Mouse (Mus musculus): ENCODE measurements around the gene Zfp839. TPM values are rescaled to one million over a fixed set of nuclear protein-coding genes. Genes with fewer than 3 reads are reported as not detected.
A peak's percentile ranks its signal among the peaks of the same experiment; 100 is the strongest.
"Not testable (repeated sequence)": the region's sequence is repeated elsewhere in the genome, so short reads cannot be mapped to it uniquely, and the experiment has no call there.

Zfp839 gene
- polyA plus RNA-seq, 1 experiment from 2014 or later, result 3.2 TPM

DNA sequence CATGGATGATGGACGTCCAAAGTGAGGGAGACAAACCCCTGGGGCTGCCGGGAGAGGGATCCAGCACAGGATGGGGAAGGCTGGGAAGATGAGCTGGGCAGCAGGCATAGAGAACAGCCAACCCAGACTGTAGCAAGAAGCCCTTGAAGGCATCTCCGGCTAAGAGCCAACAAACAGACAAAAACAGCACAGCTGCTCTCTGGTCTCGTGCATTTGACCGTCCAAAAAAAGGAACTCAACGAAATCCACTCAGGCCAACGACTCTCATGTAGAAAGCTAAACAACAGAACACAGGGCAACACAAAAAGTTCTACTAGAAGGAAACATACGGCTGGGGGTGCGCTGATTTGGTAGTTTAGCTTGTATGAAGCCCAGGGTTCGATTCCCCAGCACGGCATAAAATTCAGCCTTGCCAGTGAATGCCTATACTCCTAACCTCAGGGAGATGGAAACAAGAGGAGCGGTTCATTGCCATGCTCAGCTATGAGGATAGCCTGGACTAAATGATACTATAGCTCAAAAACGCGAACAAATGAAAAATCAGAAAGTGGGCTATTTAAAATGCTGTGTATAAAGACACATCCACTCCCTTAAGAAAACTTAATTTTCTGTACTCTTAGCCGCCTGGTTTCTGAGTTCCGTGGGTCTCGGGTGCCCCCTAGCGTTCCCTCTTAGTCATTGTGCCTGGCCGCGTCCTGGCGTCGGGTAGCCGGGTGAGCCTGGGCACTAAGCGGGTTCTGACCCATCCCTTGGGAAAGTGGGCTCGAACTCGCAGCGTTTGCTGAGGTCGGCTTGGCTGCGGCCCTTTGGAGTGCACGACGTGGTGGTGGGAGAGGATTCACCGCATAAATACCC, 6.6 kb upstream of the Zfp839 start:
- H3K9me3 ChIP-seq (replicated peaks), result no peaks in the 10 kb centered on the region
- no peaks in the 10 kb centered on the region for H3K36me3 ChIP-seq
- WGBS (ENCODE audit: insufficient replicate concordance), result 17% methylated on average over 32 of the region's 32 CpGs
- H3K4me2 ChIP-seq, result peak overlapping the region; percentile 93
- peaks cover 42% of the 10 kb centered on the region for H3K4me1 ChIP-seq
- H3K4me3 ChIP-seq, result peak overlapping the region; percentile 69
- ATAC-seq, result peak; percentile 13; the same call in 1 of the 2 replicates
- H3K9ac ChIP-seq, result peak overlapping the region; percentile 78
- peaks cover 5% of the 10 kb centered on the region; the same call in 1 of the 2 replicates for H3K27me3 ChIP-seq (replicated peaks)
- H3K27ac ChIP-seq, result peak overlapping the region; percentile 85

DNA sequence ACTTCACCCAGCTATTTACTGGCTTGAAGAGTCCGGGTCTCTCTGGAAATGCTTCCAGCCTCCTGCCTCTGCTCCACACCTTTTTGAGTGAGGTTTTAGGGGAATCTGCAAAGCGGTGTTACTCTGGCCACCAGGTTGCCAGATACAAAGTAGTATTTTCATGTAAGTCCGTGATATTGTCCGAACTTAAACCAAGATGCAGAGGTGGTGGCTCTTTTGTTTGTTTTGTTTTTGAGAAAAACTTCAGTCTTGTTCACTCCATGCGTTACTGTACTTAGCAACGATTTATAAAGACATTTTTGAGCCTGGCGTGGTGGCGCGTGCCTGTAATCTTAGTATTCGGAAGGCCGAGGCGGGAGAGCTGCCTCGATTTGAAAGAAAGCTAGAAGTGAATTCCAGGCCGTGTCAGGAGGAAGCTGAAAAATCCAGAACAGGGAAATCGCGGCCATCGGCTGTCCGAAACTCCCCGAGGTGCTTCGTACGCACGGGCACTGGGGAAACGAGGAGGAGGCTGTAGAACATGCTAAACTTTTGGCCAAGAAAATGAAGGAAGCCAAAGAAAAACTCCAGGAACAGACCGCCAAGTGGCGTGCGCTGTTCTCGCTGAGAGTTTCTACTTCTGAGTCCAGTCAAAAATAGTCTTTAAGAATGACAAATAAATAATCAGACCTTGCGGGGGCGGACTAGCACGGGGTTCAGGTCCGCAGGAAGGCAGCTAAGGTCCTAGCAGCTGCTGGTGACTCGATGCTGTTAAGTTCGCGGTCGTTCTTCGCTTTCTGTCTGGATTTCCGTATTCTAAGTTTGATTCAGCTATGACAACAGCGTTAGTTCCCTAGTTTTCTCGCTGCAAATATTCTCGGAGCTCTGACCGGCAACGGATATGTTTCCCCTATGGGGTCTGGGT, 5.6 kb upstream of the Zfp839 start:
- WGBS (ENCODE audit: insufficient replicate concordance), result under 1% methylated on average over 42 of the region's 42 CpGs
- H3K27ac ChIP-seq, result peak overlapping the region; percentile 85
- H3K4me2 ChIP-seq, result peak overlapping the region; percentile 93
- no peaks in the 10 kb centered on the region for H3K27me3 ChIP-seq (replicated peaks)
- H3K9ac ChIP-seq, result peak overlapping the region; percentile 78
- peaks cover 42% of the 10 kb centered on the region for H3K4me1 ChIP-seq
- peak; percentile 62 for ATAC-seq
- no peaks in the 10 kb centered on the region for H3K36me3 ChIP-seq
- no peaks in the 10 kb centered on the region for H3K9me3 ChIP-seq (replicated peaks)
- H3K4me3 ChIP-seq, result peak overlapping the region; percentile 69

DNA sequence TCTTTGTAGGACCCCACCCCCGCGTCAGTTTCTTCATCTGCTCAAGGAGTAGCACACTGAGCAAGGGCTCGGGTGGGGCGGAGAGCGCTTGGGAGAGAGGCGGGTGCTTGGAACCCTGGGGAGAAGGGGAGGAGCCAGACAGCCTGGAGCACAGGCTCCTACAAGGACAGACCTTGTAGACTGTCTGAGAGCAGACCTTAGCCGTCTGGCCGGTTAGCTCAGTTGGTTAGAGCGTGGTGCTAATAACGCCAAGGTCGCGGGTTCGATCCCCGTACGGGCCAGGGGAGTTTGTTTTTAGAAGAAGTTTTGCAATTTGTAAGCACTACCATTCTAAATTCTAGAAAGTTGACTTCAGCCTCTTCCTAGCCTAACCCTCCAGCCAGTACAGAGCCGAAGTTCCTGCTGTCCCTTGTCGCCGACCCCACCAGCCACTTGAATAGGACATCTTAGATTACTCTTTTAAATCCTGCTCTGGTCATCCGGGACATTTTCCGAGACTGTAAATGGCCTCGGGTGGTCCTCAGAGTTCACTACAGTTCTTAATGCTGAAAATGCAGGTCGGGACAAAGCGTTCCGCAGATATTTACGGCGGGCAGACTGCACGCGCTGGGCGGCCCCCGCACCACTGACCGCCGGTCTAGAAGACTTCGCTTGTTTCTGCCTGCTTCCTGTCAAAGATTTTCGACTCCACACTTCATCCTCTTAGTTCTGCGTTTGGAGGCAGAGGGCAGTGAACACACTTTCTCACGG, 4.7 kb upstream of the Zfp839 start:
- H3K9ac ChIP-seq, result peak overlapping the region; percentile 78
- ATAC-seq, result peak; percentile 92
- H3K27me3 ChIP-seq (replicated peaks), result no peaks in the 10 kb centered on the region
- peaks cover 43% of the 10 kb centered on the region for H3K4me1 ChIP-seq
- H3K4me3 ChIP-seq, result peak overlapping the region; percentile 69
- H3K9me3 ChIP-seq (replicated peaks), result no peaks in the 10 kb centered on the region
- peak overlapping the region; percentile 85 for H3K27ac ChIP-seq
- H3K4me2 ChIP-seq, result peak overlapping the region; percentile 93
- under 1% methylated on average over 36 of the region's 36 CpGs for WGBS (ENCODE audit: insufficient replicate concordance)
- H3K36me3 ChIP-seq, result no peaks in the 10 kb centered on the region

DNA sequence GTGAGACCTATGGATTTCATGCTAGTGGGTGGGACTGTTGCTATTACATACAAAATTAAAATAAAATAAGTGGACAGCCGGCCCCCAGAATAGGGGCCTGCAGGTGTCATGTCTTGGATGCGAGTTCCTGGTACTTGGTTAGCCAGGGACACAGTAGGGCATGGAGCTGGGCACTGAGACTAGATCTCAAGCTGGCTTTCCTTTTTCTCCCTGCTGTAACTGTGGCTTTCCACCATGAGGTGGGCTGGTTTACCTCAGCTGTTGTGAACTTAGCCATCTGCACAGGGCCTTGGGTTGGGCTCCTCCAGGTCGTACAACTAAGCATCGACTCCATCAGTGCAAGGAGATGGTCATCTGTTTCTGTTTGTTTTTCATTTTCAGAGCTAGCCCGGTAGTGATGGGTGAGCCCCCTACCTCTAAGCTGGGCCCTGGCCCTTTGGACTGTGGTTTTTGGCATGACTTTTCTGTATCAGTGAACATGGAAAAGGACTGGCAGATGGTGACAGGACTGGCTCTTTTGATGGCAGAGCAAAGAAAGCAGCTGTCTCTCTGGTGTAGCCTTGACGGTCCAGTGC, 3.8 kb upstream of the Zfp839 start:
- WGBS (ENCODE audit: insufficient replicate concordance), result 73% methylated on average over 6 of the region's 6 CpGs
- Histone ChIP-seq H3K4me3 (peak overlapping the region; percentile 69), H3K9me3 (replicated peaks) (no peaks in the 10 kb centered on the region), H3K4me2 (peak overlapping the region; percentile 93), H3K36me3 (no peaks in the 10 kb centered on the region), H3K27me3 (replicated peaks) (no peaks in the 10 kb centered on the region), H3K9ac (peak overlapping the region; percentile 78), H3K4me1 (peaks cover 48% of the 10 kb centered on the region), H3K27ac (no peak overlapping the region)
- no peak for ATAC-seq

DNA sequence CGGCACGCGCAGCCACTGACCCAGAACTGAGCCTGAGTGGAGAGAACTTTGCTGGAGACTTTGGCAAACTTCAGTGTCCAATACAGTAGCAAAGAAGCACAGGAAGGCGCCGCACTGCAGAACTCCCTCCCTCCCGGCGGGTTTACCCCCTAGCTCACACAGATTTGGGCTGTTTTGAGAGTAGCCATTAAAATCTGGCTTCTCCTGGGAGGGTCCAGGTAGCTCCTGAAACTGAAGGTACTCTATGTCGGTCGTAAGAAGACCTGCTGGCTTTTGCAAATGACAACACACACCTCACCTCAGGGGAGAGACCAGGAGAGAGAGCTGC, 840 bp downstream of the Zfp839 start:
- H3K36me3 ChIP-seq, result peaks cover 12% of the 10 kb centered on the region
- peak overlapping the region; percentile 91 for H3K9ac ChIP-seq
- peak overlapping the region; percentile 86 for H3K27ac ChIP-seq
- peak; percentile 4 for ATAC-seq
- H3K27me3 ChIP-seq (replicated peaks), result no peaks in the 10 kb centered on the region
- WGBS (ENCODE audit: insufficient replicate concordance), result 9% methylated on average over 9 of the region's 9 CpGs
- H3K4me1 ChIP-seq, result peaks cover 53% of the 10 kb centered on the region
- H3K4me2 ChIP-seq, result peak overlapping the region; percentile 93
- peak overlapping the region; percentile 86 for H3K4me3 ChIP-seq
- no peaks in the 10 kb centered on the region for H3K9me3 ChIP-seq (replicated peaks)

DNA sequence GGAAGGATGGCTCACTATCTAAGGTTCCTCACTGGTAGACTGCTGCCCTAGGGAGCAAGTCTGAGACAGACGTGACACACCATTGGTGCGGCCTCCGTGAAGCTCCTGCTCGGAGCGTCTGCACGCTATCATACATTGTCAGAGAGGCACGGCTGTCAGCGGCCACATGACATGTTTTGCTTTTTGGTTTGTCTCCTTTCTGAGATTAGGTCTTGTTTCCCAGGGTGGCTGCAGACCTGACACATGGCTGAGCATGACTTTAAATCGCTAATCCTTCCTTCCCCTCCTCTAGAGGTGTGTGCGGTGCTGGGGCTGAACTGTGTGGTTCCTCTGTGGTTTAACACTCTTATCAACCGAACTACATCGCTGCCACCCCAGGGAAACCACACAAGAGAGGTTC, 1.4 kb downstream of the Zfp839 start:
- Histone ChIP-seq H3K4me1 (peaks cover 53% of the 10 kb centered on the region), H3K9me3 (replicated peaks) (no peaks in the 10 kb centered on the region), H3K9ac (peak overlapping the region; percentile 91), H3K27me3 (replicated peaks) (no peaks in the 10 kb centered on the region), H3K36me3 (peaks cover 16% of the 10 kb centered on the region), H3K4me2 (peak overlapping the region; percentile 93), H3K27ac (peak overlapping the region; percentile 86), H3K4me3 (peak overlapping the region; percentile 86)
- 10% methylated on average over 12 of the region's 12 CpGs for WGBS (ENCODE audit: insufficient replicate concordance)
- ATAC-seq, result peak; percentile 75

DNA sequence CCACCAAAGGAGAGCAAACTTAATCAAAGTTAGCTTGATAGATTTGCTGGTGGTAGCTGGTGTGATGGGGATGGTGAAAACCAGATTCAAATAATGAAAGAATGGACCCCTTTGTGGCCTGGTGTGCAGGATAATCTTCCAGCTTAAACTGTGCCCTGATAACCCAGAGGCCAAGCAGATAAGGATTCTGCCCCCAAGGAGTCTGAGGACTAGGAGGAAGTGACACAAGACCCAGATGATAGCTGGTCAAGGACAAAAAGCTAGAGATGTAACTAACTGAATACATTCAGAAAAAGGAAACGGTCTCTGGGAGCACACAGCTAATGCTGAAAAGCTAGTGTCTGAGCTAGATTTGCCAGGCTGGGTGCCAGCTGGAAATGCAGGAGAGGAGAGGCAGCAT, 1.9 kb downstream of the Zfp839 start:
- H3K27me3 ChIP-seq (replicated peaks), result no peaks in the 10 kb centered on the region
- H3K9ac ChIP-seq, result 0 out of 2 replicates have a peak overlapping the region, but pooled peaks have one; percentile 91
- H3K4me1 ChIP-seq, result peaks cover 58% of the 10 kb centered on the region
- H3K9me3 ChIP-seq (replicated peaks), result no peaks in the 10 kb centered on the region
- H3K36me3 ChIP-seq, result peaks cover 16% of the 10 kb centered on the region
- WGBS (ENCODE audit: insufficient replicate concordance), result 23% methylated on average over 1 of the region's 1 CpGs
- H3K4me2 ChIP-seq, result peak overlapping the region; percentile 93
- ATAC-seq, result no peak
- peak overlapping the region; percentile 86; the same call in 1 of the 2 replicates for H3K4me3 ChIP-seq
- peak overlapping the region; percentile 86; the same call in 1 of the 2 replicates for H3K27ac ChIP-seq

DNA sequence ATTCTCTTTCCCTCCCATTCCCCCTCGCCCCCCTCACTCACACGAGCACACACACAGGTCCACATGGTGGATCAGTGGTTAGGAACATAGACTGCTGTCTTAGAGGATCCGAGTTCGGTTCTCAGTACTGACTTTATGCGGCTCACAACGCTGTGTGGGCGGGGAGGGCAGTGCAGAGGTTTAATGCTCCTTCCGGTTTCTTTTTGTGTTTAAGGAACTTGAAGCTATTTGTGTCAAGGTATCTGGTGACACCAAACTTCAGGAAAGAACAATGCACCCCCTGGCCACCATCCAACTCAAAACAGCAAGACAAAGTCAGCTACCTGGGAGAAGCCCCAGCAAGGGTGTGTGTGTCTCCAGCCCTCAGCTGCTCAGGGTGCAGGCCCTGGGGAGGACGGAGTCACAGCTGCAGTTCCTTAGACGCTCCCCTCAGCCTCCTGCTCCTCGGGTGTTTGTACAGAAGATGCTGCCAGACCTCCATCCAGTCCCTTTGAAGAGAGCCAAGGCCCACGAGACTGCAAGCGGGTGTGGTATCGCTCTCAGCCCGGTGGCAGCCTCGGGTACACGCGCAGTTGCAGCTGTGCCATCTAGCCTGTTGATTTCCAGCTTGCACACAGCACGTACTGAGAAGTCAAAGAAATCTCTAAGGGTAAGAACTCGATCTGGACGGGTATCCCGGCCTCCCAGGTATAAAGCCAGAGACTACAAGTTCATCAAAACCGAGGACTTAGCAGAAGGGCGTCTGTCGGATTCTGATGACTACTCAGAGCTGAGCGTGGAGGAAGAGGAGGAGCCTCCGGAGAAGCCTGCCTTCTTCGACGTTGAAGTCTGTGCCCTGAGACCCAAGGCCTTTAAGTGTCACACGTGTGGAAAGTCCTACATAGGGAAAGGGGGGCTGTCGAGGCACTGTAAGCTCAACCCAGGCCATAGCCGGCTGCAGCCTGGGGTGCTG, 5.0 kb downstream of the Zfp839 start:
- Histone ChIP-seq H3K27ac (no peak overlapping the region), H3K4me3 (no peak overlapping the region), H3K27me3 (replicated peaks) (no peaks in the 10 kb centered on the region), H3K4me2 (no peak overlapping the region), H3K9me3 (replicated peaks) (no peaks in the 10 kb centered on the region), H3K36me3 (peaks cover 19% of the 10 kb centered on the region), H3K4me1 (peaks cover 68% of the 10 kb centered on the region), H3K9ac (no peak overlapping the region)
- 74% methylated on average over 32 of the region's 32 CpGs for WGBS (ENCODE audit: insufficient replicate concordance)
- ATAC-seq, result no peak

DNA sequence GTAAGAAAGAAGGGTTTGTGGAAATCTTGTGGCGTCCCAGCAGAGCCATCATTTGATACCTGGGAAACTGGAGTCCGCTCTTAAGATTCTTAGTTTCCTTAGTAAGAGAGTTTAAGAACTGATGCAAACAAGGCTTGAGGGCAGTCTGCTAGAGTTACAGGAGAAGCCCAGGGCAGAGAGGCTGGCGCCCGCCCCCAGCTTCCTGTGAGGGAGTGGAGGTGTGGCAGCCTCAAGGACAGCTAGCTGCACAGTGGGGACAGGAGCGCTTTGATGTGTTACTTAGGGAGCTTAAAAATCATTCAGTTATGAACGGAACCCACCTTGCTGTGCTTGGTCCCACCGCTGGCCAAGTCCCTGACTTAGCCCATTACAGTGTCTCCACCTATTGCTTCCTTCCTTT, 7.1 kb downstream of the Zfp839 start:
- no peak for ATAC-seq
- WGBS (ENCODE audit: insufficient replicate concordance), result 55% methylated on average over 7 of the region's 7 CpGs
- H3K9ac ChIP-seq, result no peak overlapping the region

DNA sequence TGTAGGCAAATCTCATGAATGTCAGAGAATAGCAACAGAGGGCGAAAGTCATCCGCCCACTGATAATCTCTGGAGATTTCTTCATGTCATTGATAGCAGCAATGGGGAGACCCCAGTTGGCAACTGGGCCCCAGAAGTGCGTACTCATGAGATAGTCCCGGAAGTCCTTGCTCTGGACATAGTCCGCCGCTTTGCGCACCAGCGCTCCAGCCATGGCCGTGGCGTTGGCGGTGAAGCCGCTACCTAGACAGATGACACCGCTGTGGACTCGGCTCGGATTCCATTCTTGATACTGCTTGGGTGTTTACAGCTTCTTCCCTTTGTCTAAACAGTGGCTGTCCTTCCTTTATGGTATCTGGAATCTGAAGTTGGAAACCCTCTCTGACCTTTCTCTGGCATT, 8.6 kb downstream of the Zfp839 start:
- not testable (repeated sequence) for H3K27ac ChIP-seq
- 90% methylated on average over 15 of the region's 15 CpGs for whole genome bisulfite sequencing (ENCODE audit: insufficient replicate concordance)

More for the DNA sequence above, 7.1 kb downstream of the Zfp839 start:
- Histone ChIP-seq H3K27me3 (replicated peaks) (no peaks in the 10 kb centered on the region), H3K27ac (no peak overlapping the region), H3K4me2 (no peak overlapping the region), H3K4me3 (no peak overlapping the region), H3K9me3 (replicated peaks) (no peaks in the 10 kb centered on the region), H3K36me3 (peaks cover 27% of the 10 kb centered on the region), H3K4me1 (peaks cover 49% of the 10 kb centered on the region)

More for the DNA sequence above, 8.6 kb downstream of the Zfp839 start:
- not testable (repeated sequence) for H3K4me3 ChIP-seq; H3K9me3 ChIP-seq (replicated peaks); ATAC-seq; H3K9ac ChIP-seq; H3K4me2 ChIP-seq; H3K27me3 ChIP-seq (replicated peaks)
- Histone ChIP-seq H3K4me1 (peaks cover 38% of the 10 kb centered on the region), H3K36me3 (peaks cover 30% of the 10 kb centered on the region)

Measured in liver, embryonic 12.5 days (tissue).